Mouse (Mus musculus) retina, postnatal 7 days (tissue): ENCODE data around the gene Reep6.

Experiments used
- DNase-seq: peaks from one replicate; pipeline ENCODE4 v3.0.0-alpha.2; 2012; ENCODE audit warnings: low read depth, low spot score

Reep6 gene

GRCm38 (mm10) chr10:80301256-80302081 is 28.3 kb upstream of the Reep6 start:
- DNase-seq, result no peak

GRCm38 (mm10) chr10:80302082-80302355 is 27.7 kb upstream of the Reep6 start:
- DNase-seq, result no peak

GRCm38 (mm10) chr10:80302471-80302881 is 27.3 kb upstream of the Reep6 start:
- DNase-seq, result no peak

- no peak for DNase-seq
Measured at GRCm38 (mm10) chr10:80304458-80304857, 25.3 kb upstream of the Reep6 start.

GRCm38 (mm10) chr10:80304862-80305261 is 24.9 kb upstream of the Reep6 start:
- DNase-seq, result no peak

GRCm38 (mm10) chr10:80311560-80311959 is 18.2 kb upstream of the Reep6 start:
- DNase-seq, result no peak

GRCm38 (mm10) chr10:80312586-80313504 is 16.9 kb upstream of the Reep6 start:
- DNase-seq, result no peak

GRCm38 (mm10) chr10:80313627-80314201 is 16.0 kb upstream of the Reep6 start:
- DNase-seq, result no peak

GRCm38 (mm10) chr10:80314494-80315001 is 15.2 kb upstream of the Reep6 start:
- DNase-seq, result no peak

- no peak for DNase-seq
Measured at GRCm38 (mm10) chr10:80315315-80315714, 14.4 kb upstream of the Reep6 start.

GRCm38 (mm10) chr10:80316359-80316781 is 13.4 kb upstream of the Reep6 start:
- DNase-seq, result no peak

- DNase-seq, result no peak
Measured at GRCm38 (mm10) chr10:80317011-80317410, 12.7 kb upstream of the Reep6 start.

- DNase-seq, result peak; percentile 84
Measured at GRCm38 (mm10) chr10:80320340-80320760, 9.4 kb upstream of the Reep6 start, which contains the start of gene 2310011J03Rik. 2310011J03Rik (minus strand) TSS chr10:80320537.

- no peak for DNase-seq
Measured at GRCm38 (mm10) chr10:80321014-80321669, 8.6 kb upstream of the Reep6 start.

GRCm38 (mm10) chr10:80321670-80322581 is 7.8 kb upstream of the Reep6 start:
- no peak for DNase-seq

- DNase-seq, result no peak
Measured at GRCm38 (mm10) chr10:80322811-80323211, 6.9 kb upstream of the Reep6 start.

GRCm38 (mm10) chr10:80323261-80324119 is 6.3 kb upstream of the Reep6 start:
- DNase-seq, result peak; percentile 62

GRCm38 (mm10) chr10:80324120-80325037 is 5.4 kb upstream of the Reep6 start:
- no peak for DNase-seq
